28 mouse cellular contexts compared by ENCODE assay signal in genomic region chr11:114691454-114692182, GRCm38 (mm10). TPM values are rescaled to one million over a fixed set of nuclear protein-coding genes. Genes with fewer than 3 reads are reported as not detected.
DNase-seq lines count a peak whose midpoint lies in the region; ATAC-seq lines count a peak whose summit lies in the region.
"Had no signal": no experiment of that assay in that cellular context is flagged by ENCODE, and none has a peak within 500 bp of the region (broad histone marks: within the 10 kb centered on the region; RNA-seq: fewer than 3 reads in every experiment).

No protein-coding gene starts in this region.

- no peak overlapping the region for H3K9ac ChIP-seq in forebrain, embryonic 16.5 days (replicated peaks; ENCODE audit: low read depth, low read length)
- H3K9ac ChIP-seq: forebrain, postnatal 0 days; heart, embryonic 15.5 days; hindbrain, embryonic 14.5 days; limb, embryonic 12.5 days; liver, embryonic 13.5 days; midbrain, embryonic 13.5 days had no signal

- WGBS in embryonic facial prominence, embryonic 10.5 days, result 58% methylated on average over 6 of the region's 6 CpGs
- WGBS in forebrain, embryonic 16.5 days, result 69% methylated on average over 6 of the region's 6 CpGs

- H3K27ac ChIP-seq in embryonic facial prominence, embryonic 10.5 days (replicated peaks), result peak overlapping the region; percentile 19; the same call in 1 of the 2 replicates
- no peak overlapping the region for H3K27ac ChIP-seq in forebrain, embryonic 16.5 days (ENCODE audit: low read length)
- H3K27ac ChIP-seq: forebrain, embryonic 10.5 days; heart, embryonic 15.5 days; hindbrain, embryonic 14.5 days; limb, embryonic 12.5 days; liver, embryonic 13.5 days; midbrain, embryonic 13.5 days had no signal

- DNase-seq in adrenal gland, adult 2 months, result peak; percentile 86
- no peak for DNase-seq in adrenal gland, postnatal 4 days (ENCODE audit: low spot score in 2 of 2)
- peak; percentile 84 for DNase-seq in ovary, adult 18-20 months (ENCODE audit: low spot score)
- DNase-seq in ovary, postnatal 10 days (ENCODE audit: low spot score), result no peak
- DNase-seq in ZHBTc4 (ENCODE audit: low read depth, low spot score), result peak; percentile 40
- DNase-seq in embryonic facial prominence, embryonic 10.5 days (ENCODE audit: low spot score), result no peak
- no peak for DNase-seq in frontal cortex, postnatal 14 days (ENCODE audit: low spot score in 2 of 2)
- DNase-seq: cerebellum, adult 11-12 months; forebrain, postnatal 0 days; gastrocnemius, postnatal 36 days; heart, postnatal 36 days; kidney, adult 8-10 months; kidney, postnatal 10 days; liver, embryonic 13.5 days; lung, adult 2 months; lung, postnatal 14 days; right cerebral cortex, adult 18-20 months; right cerebral cortex, postnatal 4 days; thymus, adult 18-20 months; thymus, postnatal 4 days had no signal

- peaks cover 26% of the 10 kb centered on the region for H3K36me3 ChIP-seq in embryonic facial prominence, embryonic 10.5 days (replicated peaks)
- no peaks in the 10 kb centered on the region for H3K36me3 ChIP-seq in forebrain, embryonic 16.5 days (ENCODE audit: control insufficient read depth, insufficient read depth)
- H3K36me3 ChIP-seq: heart, embryonic 15.5 days had no signal

- H3K9me3 ChIP-seq in embryonic facial prominence, embryonic 10.5 days, result no peaks in the 10 kb centered on the region
- no peaks in the 10 kb centered on the region for H3K9me3 ChIP-seq in forebrain, embryonic 16.5 days (ENCODE audit: control insufficient read depth, low read length)
- H3K9me3 ChIP-seq: forebrain, embryonic 10.5 days; heart, embryonic 15.5 days; limb, embryonic 12.5 days; liver, embryonic 13.5 days; midbrain, embryonic 13.5 days had no signal

- H3K4me1 ChIP-seq in embryonic facial prominence, embryonic 10.5 days, result peaks cover 30% of the 10 kb centered on the region
- H3K4me1 ChIP-seq in forebrain, embryonic 16.5 days (replicated peaks; ENCODE audit: control insufficient read depth, insufficient read depth, low read length), result no peaks in the 10 kb centered on the region
- H3K4me1 ChIP-seq: heart, embryonic 15.5 days; limb, embryonic 12.5 days had no signal

- no peak overlapping the region for H3K4me2 ChIP-seq in forebrain, embryonic 16.5 days (ENCODE audit: low read length)
- H3K4me2 ChIP-seq: heart, embryonic 15.5 days; hindbrain, embryonic 14.5 days; limb, embryonic 12.5 days; liver, embryonic 13.5 days; midbrain, embryonic 13.5 days had no signal

- no peak for ATAC-seq in forebrain, embryonic 16.5 days
- ATAC-seq: forebrain, postnatal 0 days; inflammation-experienced regulatory T-cells, adult 6 months; midbrain, embryonic 13.5 days had no signal

- no peak overlapping the region for H3K4me3 ChIP-seq in embryonic facial prominence, embryonic 10.5 days
- no peak overlapping the region for H3K4me3 ChIP-seq in forebrain, embryonic 16.5 days (replicated peaks; ENCODE audit: low read length)
- H3K4me3 ChIP-seq: forebrain, embryonic 10.5 days; heart, embryonic 15.5 days; limb, embryonic 12.5 days; liver, embryonic 13.5 days; midbrain, embryonic 13.5 days had no signal

- no peaks in the 10 kb centered on the region for H3K27me3 ChIP-seq in embryonic facial prominence, embryonic 10.5 days (replicated peaks; ENCODE audit: low read depth, poor library complexity, severe bottlenecking)
- no peaks in the 10 kb centered on the region for H3K27me3 ChIP-seq in forebrain, embryonic 16.5 days (replicated peaks; ENCODE audit: control insufficient read depth, insufficient read depth, low read length)
- H3K27me3 ChIP-seq: heart, embryonic 15.5 days; limb, embryonic 12.5 days; liver, embryonic 13.5 days; midbrain, embryonic 13.5 days had no signal

RNA-seq across cellular contexts. Expression of gene Ttyh2, which starts 16.4 kb away (rescaled TPM):
- 100 to 1,000 TPM in 1 of 2 experiments, 10 to 100 TPM in 1; 70.3 to 115 TPM for total RNA-seq in adrenal gland, adult 2 months (2021)
- 135 and 182 TPM in 2 replicates for polyA plus RNA-seq in adrenal gland, adult 2 months (2012; rRNA removed)
- 100 to 1,000 TPM; 108 to 113 TPM for total RNA-seq in adrenal gland, postnatal 4 days (2021)
- 14.9 and 16.1 TPM in 2 replicates for polyA plus RNA-seq in embryonic facial prominence, embryonic 10.5 days (2016; fragmentation: Nextera tagmentation; extraction: Ambion mirVana)
- 25.1 and 27.5 TPM in 2 replicates for polyA plus RNA-seq in forebrain, embryonic 16.5 days (2015; fragmentation: Nextera tagmentation; extraction: Ambion mirVana)

RNA-seq across cellular contexts. Expression of gene Rpl38, which starts 23.3 kb away (rescaled TPM):
- total RNA-seq in adrenal gland, adult 2 months (2021), result 1,000 to 10,000 TPM; 1,183 to 1,186 TPM
- polyA plus RNA-seq in adrenal gland, adult 2 months (2012; rRNA removed), result 64.3 and 68.3 TPM in 2 replicates
- total RNA-seq in adrenal gland, postnatal 4 days (2021), result 1,000 to 10,000 TPM; 1,445 to 1,502 TPM
- polyA plus RNA-seq in embryonic facial prominence, embryonic 10.5 days (2016; fragmentation: Nextera tagmentation; extraction: Ambion mirVana), result 1,047 and 1,098 TPM in 2 replicates
- polyA plus RNA-seq in forebrain, embryonic 16.5 days (2015; fragmentation: Nextera tagmentation; extraction: Ambion mirVana), result 637 and 697 TPM in 2 replicates

RNA-seq across cellular contexts. Expression of gene Dnaic2, which starts 35.6 kb away (rescaled TPM):
- total RNA-seq in adrenal gland, adult 2 months (2021), result under 1 TPM; 0.17 to 0.58 TPM
- polyA plus RNA-seq in adrenal gland, adult 2 months (2012; rRNA removed), result 0.49 and 0.85 TPM in 2 replicates
- 1 to 10 TPM; 1.7 to 2.0 TPM for total RNA-seq in adrenal gland, postnatal 4 days (2021)
- 1.7 and 1.8 TPM in 2 replicates for polyA plus RNA-seq in embryonic facial prominence, embryonic 10.5 days (2016; fragmentation: Nextera tagmentation; extraction: Ambion mirVana)
- polyA plus RNA-seq in forebrain, embryonic 16.5 days (2015; fragmentation: Nextera tagmentation; extraction: Ambion mirVana), result 1.5 and 2.0 TPM in 2 replicates
- total RNA-seq: megakaryocyte, adult 5-6 weeks had no signal
- polyA plus RNA-seq: inflammation-experienced regulatory T-cells, adult 6 months; liver, embryonic 13.5 days had no signal

Comparison
In these comparisons a context has a peak if more than half of its experiments do, and no peak if none do; other contexts are left out.
1. DNase-seq: peak in adrenal gland, adult 2 months (single experiment), ovary, adult 18-20 months (single experiment) and ZHBTc4 (single experiment); none in adrenal gland, postnatal 4 days (0 of 2), ovary, postnatal 10 days (single experiment), embryonic facial prominence, embryonic 10.5 days (single experiment) and frontal cortex, postnatal 14 days (0 of 2).